Mouse (Mus musculus) testis, postnatal 14 days (tissue): ENCODE measurements around the gene Hivep3.
A peak's percentile ranks its signal among the peaks of the same experiment; 100 is the strongest.

Source experiments
- DNase-seq: peaks from one replicate; pipeline ENCODE4 v3.0.0; 2021; ENCODE audit warnings: low spot score

Gene Hivep3

DNA sequence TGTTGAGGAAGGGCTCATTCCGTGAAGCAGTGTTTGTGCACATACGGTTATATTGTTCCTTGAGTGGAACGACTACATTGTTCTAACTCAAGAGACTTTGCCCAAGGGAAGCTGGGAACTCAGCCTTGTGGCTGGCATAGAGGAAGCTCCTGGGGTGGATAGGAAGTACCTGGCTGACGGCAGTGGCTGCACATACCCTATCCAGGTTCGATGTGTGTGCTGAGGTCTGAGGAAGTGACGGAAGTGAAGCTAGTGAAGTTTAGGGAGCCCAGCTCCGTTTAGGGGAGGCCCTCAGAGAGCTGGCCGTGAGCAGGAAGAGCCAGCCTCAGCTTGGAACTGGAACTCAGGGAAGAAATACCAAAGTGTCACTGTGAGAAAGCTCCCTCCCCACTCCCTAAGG, 374.2 kb downstream of the Hivep3 start:
- no peak for DNase-seq

DNA sequence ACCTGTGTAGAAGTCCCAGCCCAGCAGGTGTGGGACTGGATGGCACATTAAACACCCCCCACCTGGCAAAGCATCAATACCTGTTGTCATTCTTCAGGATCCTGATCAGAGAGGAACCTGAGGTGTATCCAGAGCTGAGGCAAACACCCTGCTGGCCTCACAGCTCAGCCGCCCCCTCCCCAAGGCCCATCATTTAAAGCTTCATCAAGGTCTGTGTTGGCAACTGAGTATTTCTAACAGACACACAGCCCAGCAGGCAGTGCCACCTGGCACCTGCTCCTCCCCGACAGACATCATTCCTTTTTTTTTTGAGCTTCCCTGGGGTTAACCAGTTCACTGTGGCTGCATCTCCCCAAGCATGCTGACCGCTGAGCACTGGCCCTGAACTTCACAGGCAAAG, 381.9 kb downstream of the Hivep3 start:
- no peak for DNase-seq

DNA sequence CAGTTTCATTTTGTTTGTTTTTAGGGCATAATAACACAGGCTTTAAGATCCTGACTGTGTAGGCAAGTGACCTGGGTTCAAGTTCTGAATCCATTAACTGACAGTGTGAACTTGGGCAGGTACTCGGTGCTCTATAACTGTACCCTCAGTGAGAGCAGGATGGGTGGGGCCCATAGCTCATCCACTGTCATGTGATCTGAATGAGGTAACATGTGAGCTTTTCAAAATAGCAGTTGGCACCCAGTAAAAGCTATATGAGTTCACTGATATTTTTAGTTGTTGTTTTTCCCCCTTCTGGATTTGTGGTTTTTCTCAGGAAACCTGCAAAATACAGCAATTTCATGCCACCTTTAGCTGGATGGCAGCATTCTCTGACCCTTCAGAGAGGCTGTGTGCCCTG, 382.7 kb downstream of the Hivep3 start:
- DNase-seq: no peak

DNA sequence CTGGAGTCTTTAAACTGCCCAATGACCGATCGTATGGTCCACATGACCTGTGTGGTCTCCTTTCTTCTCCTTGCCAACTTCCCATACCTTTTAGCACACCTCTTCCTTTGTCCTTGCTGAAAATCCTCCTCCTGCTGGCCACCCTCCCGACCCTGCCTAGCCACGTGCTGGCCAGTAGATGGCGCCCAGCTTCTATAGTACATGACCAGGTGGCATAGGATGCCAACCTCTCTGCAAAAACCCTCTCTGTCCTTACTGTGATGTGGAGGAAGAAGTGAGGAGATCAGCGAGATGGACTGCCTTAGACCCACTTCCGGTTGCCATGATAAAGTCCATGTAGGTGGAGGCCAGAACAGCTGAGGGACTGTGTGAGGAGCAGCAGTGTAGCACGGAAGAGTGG, 386.7 kb downstream of the Hivep3 start:
- no peak for DNase-seq

DNA sequence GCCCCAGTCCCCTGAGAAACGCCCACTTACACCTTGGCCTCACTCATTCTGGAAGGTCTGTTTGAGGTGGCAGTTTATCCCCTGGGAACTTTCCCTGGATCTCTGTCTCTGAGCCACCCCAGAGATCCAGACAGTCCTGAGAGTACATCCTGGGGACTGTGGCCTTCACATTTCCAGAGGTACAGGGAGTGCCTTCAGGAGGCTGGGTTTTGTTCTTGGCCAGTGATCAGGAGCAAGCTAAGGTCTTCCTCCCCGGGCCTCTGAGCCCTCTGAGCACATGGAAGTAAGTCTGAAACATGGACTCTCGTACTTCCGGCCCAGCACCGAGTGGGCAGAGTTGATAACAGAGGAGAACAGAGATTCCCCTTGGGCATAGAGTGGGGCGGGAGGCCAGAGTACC, 391.1 kb downstream of the Hivep3 start:
- DNase-seq: no peak

DNA sequence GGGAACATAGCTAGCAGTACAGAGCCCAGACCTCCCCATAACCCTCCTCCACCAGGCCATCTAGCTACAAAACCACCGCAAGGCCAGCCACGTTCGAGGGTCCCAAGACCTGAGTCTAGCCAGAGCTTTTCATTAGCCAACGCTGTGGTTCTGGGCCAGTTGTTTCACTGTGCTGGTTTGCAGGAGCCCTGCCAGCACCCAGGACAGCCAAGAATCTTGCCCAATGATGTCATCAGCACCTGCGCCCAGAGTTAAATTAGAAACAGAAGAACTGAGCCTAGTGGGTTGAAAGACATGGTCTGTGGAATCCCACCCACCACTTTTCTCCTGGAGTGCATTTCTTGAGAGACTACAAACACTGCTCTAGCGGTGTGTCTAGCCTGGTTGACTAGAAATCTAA, 392.5 kb downstream of the Hivep3 start:
- no peak for DNase-seq

DNA sequence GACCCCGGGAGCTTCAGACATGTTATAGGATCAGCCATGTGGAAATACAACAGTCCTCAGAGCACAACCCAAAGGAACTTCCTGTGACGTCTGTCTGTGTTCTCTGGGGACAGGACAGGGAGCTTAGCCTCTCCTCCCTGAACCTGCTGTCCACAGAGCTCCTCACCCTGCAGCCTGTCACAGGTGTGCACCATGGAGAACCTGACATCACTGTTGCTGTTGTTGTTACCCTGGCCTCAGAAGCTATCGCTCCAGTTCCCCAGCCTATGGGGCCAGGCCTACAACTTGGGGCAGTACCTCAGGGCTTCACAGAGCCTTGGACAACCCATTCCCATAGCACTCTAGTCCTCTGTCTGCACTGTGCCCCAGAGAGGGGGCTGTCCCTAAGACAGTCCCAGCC, 393.7 kb downstream of the Hivep3 start:
- DNase-seq: no peak

DNA sequence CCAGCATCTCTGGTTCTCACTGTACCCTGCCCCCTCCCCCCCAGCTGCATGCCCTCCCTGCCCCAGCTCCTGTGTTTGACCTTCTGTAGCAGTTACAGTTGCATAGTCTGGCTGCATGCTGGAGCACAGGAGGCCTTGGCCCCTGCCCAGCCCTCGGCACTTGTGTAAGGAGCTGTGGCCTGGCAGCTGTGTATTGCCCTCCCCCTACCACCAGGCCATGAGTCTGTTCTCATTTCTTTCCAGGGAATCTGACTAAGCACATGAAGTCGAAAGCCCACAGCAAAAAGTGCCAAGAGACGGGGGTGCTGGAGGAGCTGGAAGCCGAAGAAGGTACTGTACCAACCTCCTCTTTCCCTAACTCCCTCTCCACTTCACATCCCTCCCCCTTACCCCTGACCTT, 394.4 kb downstream of the Hivep3 start:
- DNase-seq: peak; percentile 39

DNA sequence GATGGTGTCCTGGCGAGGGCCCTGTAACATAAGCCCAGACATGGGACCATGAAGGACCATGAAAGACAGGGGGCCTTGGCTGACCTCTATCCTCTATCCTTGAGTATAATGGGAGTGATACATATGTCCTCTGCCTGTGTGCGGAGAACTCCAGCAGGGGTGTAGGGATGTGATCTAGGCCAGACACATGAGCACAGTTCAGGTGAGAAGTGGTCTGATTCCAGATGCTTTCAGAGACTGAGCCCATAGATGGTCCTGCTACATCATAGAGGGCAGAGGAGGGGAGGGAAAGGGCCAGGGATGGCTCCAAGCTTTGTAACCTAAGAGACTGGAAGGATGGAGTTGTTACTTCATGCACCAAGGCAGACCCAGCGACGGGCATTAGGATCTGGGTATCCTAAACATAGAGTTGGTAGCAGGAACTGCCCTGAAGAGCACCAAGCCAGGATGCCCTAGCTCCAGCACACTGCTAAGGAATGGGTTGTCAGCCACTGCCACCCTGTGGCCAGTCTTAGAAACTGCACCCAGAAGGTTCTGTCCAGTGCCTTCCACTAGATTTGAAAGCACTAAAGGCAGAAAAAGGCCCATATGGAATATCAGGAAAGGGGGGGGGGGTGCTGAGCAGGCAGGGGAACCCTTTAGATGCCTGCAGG, 395.8 kb downstream of the Hivep3 start:
- peak; percentile 48 for DNase-seq

DNA sequence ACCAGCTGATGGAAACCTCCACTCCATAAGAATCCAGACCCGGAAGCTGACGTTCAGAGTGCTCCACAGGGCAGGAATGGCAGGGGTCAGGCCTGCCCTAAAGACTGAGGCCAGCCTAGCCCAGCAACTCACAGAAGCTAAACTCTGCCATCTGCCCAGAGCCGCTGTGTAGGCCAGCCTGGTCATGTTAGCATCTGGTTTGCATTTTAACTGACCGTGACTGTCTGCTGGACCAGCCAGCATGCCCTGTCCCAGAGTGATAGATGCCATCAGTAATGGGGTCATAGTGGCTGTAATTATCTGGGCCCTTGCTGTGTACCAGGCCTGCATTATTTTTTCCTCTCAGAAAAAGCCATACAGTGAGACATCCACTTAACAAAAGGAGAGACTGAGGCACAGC, 397.3 kb downstream of the Hivep3 start:
- no peak for DNase-seq

DNA sequence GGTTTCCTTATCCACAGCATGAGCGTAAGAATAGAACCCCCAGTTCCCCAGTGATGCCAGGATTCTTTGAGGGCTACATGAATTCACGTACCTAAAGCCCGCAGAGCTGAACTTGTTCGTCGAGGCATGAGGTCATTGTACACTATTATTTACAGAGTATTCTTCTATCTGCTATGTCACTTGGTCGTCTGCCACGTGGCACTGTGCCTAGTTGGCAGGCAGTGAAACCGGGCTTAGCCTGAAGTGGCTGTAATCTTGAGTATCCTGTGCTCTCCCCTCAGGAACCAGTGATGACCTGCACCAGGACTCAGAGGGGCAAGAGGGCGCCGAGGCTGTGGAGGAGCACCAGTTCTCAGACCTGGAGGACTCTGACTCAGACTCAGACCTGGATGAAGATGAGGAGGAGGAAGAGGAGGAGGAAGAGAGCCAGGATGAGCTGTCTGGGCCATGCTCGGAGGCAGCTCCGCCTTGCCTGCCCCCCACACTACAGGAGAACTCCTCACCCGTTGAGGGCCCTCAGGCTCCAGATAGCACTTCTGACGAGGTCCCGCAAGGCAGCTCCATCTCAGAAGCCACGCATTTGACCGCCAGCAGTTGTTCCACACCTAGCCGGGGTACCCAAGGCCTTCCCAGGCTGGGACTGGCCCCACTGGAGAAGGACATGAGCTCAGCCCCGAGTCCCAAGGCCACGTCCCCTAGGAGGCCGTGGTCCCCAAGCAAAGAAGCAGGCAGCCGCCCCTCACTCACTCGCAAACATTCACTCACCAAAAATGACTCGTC, 398.0 kb downstream of the Hivep3 start:
- peak; percentile 74 for DNase-seq

DNA sequence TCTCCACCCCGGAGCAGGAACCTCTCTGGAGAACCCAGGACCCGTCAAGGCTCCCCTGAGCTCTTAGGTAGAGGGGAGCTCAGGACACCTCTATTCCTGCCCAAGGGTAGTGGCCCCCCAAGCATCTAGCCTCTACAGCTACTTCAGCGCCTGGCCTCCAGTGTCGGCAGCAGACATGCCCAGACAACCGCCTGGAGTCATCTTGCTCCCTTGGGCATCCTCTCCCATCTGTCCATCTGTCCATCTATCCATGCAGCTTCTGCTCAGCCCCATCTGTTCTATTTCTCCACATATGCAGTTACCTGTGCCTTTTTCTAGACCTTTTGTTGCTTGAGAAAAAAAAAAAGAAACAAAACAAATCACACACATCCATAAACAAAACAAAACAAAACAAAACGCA, 400.6 kb downstream of the Hivep3 start:
- DNase-seq: no peak

DNA sequence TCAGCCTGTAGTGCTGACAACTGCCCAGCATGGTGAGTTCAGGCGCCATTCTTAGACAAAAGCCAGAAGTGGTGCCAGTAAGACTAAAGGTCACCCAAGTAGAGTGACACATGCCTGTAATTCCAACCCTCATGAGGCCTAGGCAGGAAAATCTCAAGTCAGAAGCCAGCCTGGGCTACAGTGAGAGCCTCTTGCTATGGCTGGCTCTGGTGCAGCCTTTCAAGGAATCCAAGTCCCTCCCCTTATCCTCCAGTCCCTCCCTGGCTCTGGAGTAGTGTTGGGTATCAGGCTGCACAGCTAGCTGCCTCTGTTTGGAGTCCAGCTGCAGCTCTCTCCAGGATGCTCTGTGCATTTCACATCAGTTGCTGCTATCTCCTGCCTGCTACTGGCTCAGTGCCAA, 408.2 kb downstream of the Hivep3 start:
- DNase-seq: no peak

DNA sequence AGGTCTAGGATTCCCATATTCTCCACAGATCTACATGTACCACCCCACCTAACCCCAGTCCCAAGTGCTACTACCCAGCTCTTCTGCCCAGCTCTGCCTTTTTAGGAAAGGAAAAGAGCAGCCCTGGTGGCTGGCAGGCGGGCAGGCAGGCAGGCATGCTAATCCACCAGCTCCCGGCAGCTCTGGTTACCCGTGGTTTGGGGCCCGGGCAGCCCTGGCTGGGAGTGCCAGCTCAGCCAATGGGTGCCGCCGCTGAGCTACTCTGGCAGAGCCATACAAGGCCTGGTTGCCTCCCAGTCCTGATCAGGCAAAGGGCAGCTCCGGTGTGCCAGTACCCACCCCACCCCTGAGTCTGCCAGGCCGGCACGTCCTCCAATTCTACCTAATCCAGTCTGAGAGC, 409.3 kb downstream of the Hivep3 start:
- no peak for DNase-seq

DNA sequence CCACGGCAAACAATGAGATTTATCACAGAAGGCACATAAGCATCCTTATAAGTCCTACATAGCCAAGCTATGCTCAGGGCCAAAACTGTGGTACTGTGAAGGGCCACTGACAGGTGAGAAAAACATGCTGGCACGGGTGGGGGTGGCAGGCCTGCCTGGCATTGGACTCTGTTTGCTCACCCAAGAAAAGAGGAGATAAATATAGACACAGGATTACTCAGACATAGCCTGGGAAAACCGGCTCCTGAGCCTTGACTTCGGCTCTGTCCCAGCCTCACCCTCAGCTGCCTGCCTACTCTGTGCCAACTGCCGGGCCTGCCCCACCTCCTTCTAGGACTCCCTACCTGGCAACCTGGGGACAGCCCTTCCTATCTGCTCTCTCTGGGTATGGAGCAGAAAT, 410.8 kb downstream of the Hivep3 start:
- DNase-seq: no peak

DNA sequence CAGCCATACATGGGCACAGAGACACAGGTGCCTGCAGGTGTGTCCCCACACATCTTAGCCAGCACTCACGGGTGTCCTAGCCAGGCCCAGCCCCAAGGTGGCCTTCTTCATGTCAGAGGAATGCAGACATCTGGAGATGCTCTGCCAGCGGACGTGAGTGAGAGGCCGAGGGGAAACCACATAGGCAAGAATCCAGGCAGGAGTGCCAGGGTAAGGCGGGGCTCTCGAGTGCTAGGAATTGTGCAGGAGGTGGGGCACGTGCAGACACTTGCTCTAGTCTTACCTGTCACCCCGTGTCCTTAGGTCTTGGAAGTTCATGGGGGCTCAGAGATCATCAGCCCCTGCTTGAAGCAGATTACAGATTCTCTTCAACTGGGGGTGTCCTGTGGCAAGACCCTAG, 412.3 kb downstream of the Hivep3 start:
- DNase-seq: no peak

DNA sequence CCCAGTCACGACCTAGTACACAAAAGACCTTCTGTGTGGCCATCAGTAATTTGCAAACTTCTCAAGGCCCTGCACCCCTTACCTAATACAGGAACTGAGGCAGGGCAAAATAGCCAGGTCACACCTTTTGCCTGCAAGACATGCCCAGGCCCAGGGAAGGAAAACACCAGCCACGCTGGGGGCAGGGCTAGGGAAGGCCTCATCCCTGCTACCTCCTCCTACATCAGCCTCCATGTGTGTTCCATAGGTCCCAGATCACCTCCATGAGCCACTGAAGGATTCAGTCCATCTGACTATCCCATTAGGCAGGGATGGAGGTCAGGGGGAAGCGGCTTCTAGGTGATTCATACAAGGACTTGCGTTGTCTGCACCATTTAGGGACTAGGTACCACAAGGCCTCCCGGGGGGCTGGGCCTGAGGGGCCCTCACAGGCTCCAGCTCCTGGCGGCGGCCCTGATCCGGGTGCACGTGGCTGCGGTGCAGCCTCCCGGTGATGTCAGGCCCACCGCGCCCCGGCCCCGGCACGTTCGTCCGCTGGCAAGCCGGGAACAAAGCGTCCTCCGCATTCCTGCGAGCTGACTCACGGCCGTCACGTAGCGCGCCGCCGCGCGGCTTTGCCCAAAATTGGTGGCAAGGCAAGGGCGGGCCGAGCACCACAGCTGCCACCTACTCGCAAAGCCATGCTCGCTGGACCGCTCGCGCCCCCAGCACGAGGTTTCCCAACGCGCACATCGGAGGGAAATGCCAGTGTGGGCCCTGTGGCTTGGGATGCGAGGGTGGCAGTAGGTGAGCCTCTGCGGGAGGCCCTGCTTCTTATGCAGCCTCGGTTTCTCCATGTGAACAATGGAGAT, 414.9 kb downstream of the Hivep3 start:
- DNase-seq: peak; percentile 74

DNA sequence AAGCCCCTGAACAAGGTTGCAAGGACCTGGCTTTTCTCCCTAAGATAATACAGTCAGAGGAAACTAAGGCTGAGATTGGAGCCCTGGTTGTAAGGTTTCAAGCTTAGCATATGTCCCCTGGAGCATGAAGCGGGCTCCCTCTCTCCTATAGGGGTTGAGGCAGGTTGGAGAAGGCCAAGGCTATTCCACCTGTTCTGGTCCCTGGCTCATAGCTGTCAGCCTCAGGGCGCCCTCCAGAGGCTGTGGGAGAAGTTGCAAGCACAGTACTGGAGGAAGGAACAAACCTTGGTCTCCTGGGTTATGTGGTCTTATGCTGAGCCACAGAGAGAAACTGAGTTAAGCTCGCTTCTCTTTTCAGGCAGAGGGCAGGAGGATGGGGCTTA, 415.5 kb downstream of the Hivep3 start:
- DNase-seq: peak; percentile 60

DNA sequence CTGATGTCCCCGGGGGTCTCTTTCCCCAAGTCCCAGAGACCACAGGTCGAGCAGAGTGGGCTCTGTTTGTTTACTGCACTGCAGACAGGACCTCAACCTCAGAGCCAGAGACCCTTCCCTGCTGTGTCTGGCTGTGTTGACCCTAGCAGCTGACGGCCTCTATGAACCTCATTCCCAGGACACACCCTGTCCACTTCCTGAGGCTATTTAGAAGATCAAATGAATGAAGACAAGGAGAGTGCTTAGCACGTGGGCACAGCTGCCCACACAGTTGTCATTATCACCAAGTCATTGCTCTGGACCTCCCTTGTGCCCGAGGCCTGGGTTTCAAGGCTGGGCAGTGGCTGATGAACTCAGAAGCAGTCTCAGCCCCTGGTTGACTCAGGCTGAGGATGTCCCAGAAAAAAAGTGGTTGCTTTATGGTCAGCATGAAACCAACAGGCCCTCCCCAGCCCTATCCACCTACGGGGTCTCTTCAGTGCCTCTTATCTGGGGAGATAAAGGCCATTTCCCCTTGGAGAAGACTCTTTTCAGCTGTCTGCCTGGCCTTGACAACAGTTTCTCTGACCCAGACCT, 416.8 kb downstream of the Hivep3 start:
- DNase-seq: no peak

DNA sequence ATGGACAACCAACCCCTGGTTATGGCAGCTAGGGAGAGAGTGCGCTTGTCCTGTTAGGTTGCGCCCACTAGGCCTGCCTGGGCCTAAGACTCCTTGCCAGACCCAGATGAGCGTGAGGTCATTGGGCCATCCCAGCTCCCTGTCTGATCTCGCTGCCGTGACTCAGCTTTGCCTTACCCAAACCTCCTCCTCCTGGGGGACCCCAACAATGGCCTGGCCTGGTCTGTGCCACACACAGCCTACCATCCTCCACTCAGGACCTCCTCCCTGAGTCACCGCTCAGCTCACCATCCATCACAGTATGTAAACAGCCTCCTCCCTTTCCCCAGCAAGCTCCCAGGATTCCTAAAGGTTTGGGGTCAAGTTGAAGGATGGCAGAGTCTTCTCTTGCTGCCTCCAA, 418.3 kb downstream of the Hivep3 start:
- DNase-seq: no peak

DNA sequence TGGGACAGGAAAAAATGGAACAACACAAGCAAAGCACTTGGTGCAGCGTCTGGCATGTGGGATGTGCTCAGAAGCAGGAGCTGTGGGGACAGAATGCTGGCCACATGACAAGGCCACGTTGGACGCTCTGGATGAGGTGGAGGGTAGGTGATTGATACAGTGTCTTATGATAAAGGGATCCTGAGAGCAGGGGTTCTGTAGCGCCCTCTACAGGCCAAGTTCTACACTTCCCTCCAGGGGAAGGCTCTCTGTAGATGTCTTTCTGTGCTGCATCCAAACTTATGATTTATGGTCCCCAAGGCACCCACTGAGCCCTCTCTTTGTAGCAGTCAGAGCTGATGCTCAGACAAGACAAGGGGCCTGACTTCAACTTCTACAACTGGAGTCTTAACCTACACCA, 419.1 kb downstream of the Hivep3 start:
- no peak for DNase-seq

DNA sequence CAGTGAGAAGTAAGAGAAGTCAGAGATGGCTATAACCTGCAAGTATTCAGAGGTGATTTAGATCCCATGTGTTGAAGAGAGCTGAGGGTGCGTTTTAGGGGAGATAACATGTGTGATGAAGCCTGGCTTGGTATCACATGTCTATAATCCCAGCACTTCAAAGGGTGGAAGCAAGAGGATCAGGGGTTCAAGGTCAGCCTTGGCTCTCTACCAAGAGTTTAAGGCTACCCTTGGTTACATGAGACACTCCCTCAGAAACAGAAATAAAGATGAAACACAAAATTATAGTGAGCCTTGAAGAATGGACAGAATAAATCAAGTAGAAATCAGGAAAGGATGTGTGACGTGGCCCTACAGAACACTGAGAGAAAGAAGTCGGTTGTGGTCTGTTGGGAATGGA, 420.2 kb downstream of the Hivep3 start:
- DNase-seq: no peak
